Mouse (Mus musculus) layer of hippocampus, adult 8-10 months (tissue): ENCODE measurements at regions not wholly inside any gene's neighbourhood (a gene's known extent, or its start where the extent isn't known, plus 50 kb on each side); places are given as distances from the start of the nearest gene placed in this dataset.

Experiments
- DNase-seq, 2 experiments: peaks; one replicate each; pipeline ENCODE4 v3.0.0; 2022; ENCODE audit warnings: low spot score in 2 of 2

DNA sequence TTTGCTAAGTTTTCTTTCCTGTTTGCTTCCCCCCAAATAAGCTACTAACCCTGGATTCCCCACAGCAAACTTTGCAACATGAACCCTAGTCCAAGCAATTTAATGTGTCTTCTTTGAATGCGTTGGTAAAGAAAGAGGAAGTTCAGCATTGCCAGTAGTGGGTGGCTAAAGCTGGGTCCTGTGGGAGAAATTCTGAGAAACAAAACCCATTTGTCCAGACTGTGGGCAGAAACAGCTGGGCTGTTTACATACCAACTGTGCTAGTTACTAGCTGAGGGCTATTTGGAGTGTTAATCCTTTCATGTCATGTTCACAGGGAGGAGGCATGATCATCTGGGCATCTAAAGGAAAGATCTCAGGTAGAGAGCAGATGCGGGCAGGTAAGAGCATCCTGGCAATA, 51.8 kb upstream of the 1190002N15Rik start:
- DNase-seq, result no peak

DNA sequence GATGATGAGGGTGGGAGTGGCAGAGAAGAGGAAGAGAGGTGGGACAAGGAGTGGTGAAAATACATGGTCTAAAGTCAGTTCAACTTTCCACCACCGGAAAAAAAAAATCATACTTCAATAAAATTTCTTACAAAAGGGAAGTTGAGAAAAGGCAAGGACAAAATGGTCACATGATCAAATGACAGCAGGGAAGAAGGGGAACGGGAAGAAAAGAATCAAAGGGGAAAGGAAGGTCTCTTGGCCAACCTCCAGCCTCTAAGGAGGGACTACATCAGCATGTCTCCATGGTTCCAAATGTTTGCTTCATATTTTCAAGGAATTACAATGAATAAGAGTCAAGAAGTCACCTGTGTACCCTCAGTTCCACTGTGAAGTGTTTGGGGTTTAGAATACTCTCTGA, 64.7 kb upstream of the Slc9a9 start:
- no peak for DNase-seq

DNA sequence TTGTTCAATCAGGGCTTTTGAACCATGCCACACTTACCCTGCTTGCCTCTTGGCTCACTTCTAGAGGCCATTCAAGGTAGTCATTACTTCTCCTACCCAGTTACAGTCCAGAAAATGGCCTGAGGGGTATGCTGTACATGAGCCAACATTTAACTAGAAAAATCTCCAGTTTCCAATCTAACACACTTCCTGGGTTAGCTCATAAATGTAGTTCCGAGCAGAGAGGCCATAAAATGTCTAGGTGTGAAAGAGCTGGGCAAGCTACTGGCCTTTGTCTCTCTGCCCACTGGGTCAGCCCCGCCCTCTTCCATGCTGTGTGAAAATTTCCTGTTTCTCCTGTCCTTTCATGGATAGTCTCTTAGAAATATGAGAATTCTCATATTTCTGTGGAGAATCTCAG, 63.3 kb upstream of the Slc9a9 start:
- DNase-seq, result no peak

DNA sequence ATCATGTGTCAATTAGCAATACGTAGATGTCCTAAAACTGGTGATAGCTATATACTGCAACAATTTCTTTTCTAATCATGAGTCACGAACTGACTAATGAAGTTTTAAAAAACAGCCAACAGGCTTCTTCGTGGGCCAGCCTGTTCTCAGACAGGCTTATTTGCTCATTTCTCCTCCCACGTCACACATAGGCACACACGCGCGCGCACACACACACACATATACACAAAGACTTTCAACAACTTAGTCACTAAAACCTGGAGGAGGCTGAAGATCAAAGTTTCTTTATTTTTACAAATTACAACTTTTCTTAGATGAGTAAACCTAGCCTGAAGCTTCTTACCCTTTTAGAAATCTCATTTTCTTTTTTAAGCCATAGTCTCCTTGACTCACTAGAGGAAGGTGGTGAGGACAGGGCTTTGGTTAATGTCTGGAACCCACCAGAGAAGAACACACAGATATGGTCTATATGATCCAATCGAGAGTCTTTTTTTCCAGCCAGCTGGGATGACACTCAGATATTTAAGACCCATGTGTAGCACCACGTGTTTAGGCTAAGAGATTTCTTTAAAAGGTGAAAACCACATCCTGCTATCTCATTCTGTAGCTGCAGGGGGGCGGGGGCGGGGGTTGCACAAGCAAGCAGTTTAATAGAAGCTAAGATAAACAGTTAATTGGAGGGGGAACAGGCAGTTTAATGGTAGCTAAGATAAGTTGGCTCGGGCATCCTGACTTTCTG, 62.5 kb upstream of the Slc9a9 start:
- DNase-seq, result no peak

DNA sequence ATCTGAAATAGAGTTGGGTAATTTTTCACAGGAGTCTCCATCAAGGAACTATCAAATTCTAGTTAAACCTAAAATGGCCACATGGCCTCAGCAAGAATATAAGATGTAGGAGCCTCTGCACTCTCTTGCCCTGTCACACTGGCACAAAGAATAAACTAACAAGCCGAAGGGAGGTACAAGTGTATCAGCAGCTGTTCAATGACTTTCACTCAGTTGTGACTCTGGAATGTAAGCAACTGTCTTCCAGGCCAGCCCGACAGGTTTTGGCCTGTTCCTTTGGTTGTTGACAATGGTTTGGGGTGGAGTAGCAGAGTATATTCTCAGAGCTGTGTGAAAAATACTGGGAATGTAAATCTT, 62.0 kb upstream of the Slc9a9 start:
- no peak for DNase-seq

DNA sequence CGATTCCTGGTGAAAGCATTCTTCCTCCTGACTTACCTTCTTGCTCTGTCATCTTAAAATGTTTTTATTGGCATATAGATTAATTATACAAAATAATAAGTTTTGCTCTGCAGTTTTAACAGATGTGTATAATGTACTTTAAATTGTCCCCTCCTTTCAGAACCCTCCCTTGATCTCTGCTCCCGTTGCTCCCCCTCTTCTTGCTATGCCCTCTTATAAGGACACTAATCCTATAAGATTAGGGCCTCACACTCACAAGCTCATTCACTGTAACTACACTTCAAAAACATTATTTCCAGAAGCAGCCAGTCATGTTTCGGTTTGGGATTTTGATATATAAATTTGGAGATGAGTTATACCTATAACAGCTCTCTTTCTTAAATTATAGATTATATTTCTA, 59.6 kb upstream of the Slc9a9 start:
- no peak for DNase-seq

DNA sequence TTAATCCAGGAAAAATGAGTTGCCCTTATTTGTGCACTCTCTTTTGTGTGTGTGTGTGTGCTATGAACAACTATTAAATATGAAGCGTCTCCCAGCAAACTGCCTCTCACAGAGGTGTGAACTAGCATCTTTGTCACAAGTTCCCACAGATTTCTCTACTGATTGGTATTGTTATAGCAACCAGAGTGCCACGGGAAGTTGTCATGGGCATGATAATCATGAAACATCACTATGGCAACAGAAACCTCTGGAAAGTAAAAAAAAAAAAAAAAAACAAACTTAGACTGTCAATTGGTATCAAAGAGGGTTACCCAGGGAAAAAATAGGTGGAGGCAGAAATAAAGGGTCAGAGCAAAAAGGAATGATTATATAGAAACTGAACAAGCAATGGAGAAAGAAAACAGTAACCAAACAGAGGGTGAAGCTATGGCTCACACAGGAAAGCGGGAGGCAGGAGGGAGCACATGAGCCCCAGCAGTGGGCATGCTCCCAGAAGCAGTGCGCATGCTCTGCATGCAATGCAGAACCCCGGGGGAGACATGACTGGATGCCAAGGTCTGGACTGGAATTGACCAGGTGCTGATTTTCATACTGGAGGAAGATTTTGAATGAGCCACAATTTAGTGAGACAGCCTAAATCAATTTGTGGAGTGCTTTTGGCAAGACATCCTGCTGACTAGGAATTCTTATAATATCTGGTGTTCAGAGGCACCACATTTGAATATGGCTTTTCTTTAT, 58.9 kb upstream of the Slc9a9 start:
- peak; percentile 12 to 18 for DNase-seq

DNA sequence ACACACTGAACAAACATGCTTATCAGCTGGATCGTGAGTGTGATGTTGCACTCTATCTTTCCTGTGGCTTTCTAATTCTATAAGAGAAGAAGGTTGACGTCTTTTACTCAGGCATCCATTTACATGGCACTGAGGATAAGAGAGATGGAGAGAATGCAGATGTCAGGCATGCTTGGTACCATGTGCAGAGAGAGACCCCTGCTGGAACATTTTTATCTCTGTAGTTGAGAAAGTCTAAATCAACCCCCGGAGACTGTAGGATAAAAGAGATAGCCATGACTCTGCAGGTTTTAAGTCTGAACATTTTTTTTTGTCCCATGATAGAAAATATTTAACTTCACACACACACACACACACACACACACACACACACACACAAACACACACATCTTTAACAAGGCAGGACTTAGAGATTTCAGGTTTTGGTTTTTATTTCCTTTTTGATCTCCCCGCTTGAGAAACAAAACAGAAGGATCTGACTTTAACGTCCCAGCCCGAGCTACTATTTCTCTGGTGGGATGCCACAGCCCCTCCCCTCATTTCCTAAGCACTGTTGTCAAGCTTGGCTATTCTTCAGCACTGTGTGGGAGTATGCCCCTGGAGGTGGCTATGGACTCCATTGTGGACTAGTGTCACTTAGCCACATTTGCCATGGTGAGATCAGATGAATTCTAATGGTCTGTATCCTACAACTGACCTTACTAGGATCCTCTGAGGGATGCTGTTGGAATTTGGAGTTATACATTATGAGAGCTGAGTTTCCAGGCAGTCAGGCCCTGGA, 55.6 kb upstream of the Slc9a9 start:
- DNase-seq, result peak; percentile 20 to 28

DNA sequence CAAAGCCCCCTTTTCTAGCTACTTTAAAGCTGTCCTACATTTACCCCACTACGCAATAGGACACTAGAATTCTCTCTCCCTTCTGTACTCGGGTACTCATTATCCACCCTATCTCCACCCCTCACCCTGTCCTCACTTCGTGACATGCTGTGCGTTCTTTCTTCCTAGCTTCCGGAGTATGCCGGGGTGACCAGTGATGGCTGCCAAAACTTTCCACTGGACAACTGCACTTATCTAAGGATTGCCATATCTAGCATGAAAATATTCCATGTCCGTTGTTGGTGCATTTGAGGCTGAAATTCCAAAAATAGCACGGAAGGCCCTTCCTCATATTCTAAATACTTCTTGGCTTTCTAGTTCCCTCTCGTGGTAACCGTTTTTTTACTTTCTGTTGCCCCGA, 54.5 kb upstream of the Slc9a9 start:
- no peak for DNase-seq

DNA sequence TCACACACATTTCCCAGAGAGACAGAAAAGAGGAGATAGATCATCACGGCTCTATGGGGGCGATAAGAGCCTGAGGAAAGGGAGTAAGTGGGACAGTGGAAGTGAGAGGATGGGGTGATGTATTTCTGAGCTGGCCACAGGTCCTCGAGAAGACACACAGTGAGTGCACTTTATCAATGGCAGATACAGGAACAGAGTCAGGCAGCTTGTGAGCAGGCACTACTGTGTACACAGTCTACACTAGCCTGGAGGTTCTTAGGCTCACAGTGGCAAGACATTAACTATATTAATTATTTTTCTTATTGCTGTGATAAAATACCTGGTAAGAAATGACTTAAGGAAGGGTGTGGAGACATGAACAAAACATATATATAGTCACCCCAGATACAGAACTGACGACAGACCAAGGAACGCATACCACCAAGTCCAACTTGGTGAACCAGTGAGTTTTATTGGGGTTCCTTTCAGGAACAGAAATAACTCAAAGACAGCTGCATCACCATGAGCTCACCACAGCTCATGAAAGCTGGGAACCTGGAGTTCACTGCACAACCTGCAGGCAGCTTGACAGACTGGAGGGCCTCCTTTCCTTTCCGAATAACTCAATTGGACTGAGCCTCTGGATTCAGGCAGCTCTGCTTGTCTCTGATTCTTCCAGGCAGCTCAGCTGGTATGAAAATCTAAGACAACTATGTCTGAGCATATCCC, 51.5 kb upstream of the Slc9a9 start:
- no peak for DNase-seq
